Comparison of ENCODE assay signal across 26 mouse cellular contexts in the genomic region with DNA sequence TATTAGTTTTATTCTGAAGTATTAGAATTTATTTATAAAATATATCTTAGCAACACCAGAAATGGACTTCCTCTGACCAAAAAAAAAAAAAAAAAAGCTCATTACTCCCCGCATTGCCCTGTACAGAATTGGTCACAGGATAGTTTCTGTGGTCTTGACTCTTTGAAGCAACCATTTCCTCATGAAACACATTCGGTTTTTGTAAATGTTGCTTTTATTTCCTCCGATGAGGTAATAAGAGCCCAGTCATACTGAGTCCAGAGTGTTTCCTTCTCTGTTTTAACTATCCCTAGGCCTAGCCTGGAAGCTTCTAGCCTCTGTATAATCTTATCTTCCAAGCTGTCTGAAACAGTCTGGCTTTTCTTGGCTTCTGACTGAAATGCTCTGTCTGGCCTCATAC.
"Had no signal": no experiment of that assay in that cellular context is flagged by ENCODE, and none has a peak within 500 bp of the region (broad histone marks: within the 10 kb centered on the region; RNA-seq: fewer than 3 reads in every experiment).

No protein-coding gene starts in this region.

- ATAC-seq: hindbrain, embryonic 16.5 days; inflammation-experienced regulatory T-cells, adult 6 months; intestine, embryonic 15.5 days; liver, embryonic 12.5 days had no signal

- H3K4me3 ChIP-seq: gastrocnemius, adult 2 months; heart, adult 2 months; heart, embryonic 13.5 days; heart, embryonic 15.5 days; hindbrain, embryonic 10.5 days; hindbrain, embryonic 12.5 days; intestine, embryonic 15.5 days; limb, embryonic 13.5 days; limb, embryonic 15.5 days; liver, embryonic 12.5 days had no signal

- H3K4me1 ChIP-seq: heart, embryonic 13.5 days; heart, embryonic 15.5 days; hindbrain, embryonic 10.5 days; hindbrain, embryonic 12.5 days; intestine, embryonic 15.5 days; limb, embryonic 13.5 days; limb, embryonic 15.5 days; liver, embryonic 12.5 days had no signal

- DNase-seq: gastrocnemius, adult 2 months; gastrocnemius, postnatal 10 days; gastrocnemius, postnatal 25 days; heart, adult 11 months; heart, adult 2 months; heart, postnatal 14 days; heart, postnatal 4 days; kidney, adult 18-20 months; kidney, adult 8-10 months; kidney, postnatal 10 days; kidney, postnatal 25 days; kidney, postnatal 4 days; layer of hippocampus, adult 9-11 months; layer of hippocampus, postnatal 36 days; left cerebral cortex, postnatal 4 days had no signal

- H3K27ac ChIP-seq: gastrocnemius, adult 2 months; heart, adult 2 months; heart, embryonic 13.5 days; heart, embryonic 15.5 days; hindbrain, embryonic 10.5 days; hindbrain, embryonic 12.5 days; hindbrain, embryonic 14.5 days; intestine, embryonic 15.5 days; limb, embryonic 13.5 days; limb, embryonic 15.5 days; liver, embryonic 12.5 days had no signal
